Mouse (Mus musculus): Measurements from ENCODE around the gene Mak. TPM values are rescaled to one million over a fixed set of nuclear protein-coding genes. Genes with fewer than 3 reads are reported as not detected.

Mak gene
- total RNA-seq, 1 experiment, result 0.54 TPM

- Histone ChIP-seq H3K9me3 (ENCODE audit: control insufficient read depth, insufficient read depth, low read depth, low read length) (no peaks in the 10 kb centered on the region), H3K27ac (ENCODE audit: insufficient read depth, low read depth, low read length, poor library complexity, severe bottlenecking) (no peak overlapping the region), H3K4me3 (ENCODE audit: insufficient read depth in 1 of 2, low read depth in 1 of 2, low read length in 2 of 2, poor library complexity in 1 of 2, severe bottlenecking in 1 of 2) (no peak overlapping the region), H3K36me3 (ENCODE audit: control insufficient read depth, insufficient read depth, low read length, poor library complexity, severe bottlenecking) (peaks cover 48% of the 10 kb centered on the region), H3K4me1 (ENCODE audit: control insufficient read depth in 2 of 2, insufficient read depth in 2 of 2, low read length in 2 of 2, poor library complexity in 1 of 2) (no peaks in the 10 kb centered on the region), H3K9ac (ENCODE audit: insufficient read depth, low read depth, low read length, poor library complexity, severe bottlenecking) (no peak overlapping the region)
- no peak for DNase-seq (ENCODE audit: low read depth, low spot score)
- no peak for TF ChIP-seq MAFK (IDR thresholded peaks at IDR 0.05; ENCODE audit: insufficient read depth, low read depth, low read length)
- no peak for TF ChIP-seq HCFC1 (IDR thresholded peaks at IDR 0.05; ENCODE audit: borderline replicate concordance, insufficient read depth, low read length)
- TF ChIP-seq CHD2 (IDR thresholded peaks at IDR 0.05; ENCODE audit: low read depth, low read length), result no peak
- TF ChIP-seq ZNF384 (IDR thresholded peaks at IDR 0.05; ENCODE audit: low read depth, low read length), result no peak
- TF ChIP-seq ZC3H11A (IDR thresholded peaks at IDR 0.05; ENCODE audit: borderline replicate concordance, low read depth, low read length), result no peak
- in situ Hi-C loops (cut with MboI; ENCODE audit: low sequenced_read_pairs in 2 of 2, unreplicated experiment in 2 of 2), result no loop called here
Observed at GRCm38 (mm10) chr13:41008271-41008670, 71.2 kb downstream of the Mak start.

- DNase-seq (ENCODE audit: low read depth, low spot score), result no peak
- H3K36me3 ChIP-seq (ENCODE audit: control insufficient read depth, insufficient read depth, low read length, poor library complexity, severe bottlenecking), result peaks cover 37% of the 10 kb centered on the region
- in situ Hi-C loops (cut with MboI; ENCODE audit: low sequenced_read_pairs in 2 of 2, unreplicated experiment in 2 of 2), result no loop called here
- H3K27ac ChIP-seq (ENCODE audit: insufficient read depth, low read depth, low read length, poor library complexity, severe bottlenecking), result no peak overlapping the region
- TF ChIP-seq MAFK (IDR thresholded peaks at IDR 0.05; ENCODE audit: insufficient read depth, low read depth, low read length), result no peak
- no peak for TF ChIP-seq HCFC1 (IDR thresholded peaks at IDR 0.05; ENCODE audit: borderline replicate concordance, insufficient read depth, low read length)
- no peak for TF ChIP-seq ZC3H11A (IDR thresholded peaks at IDR 0.05; ENCODE audit: borderline replicate concordance, low read depth, low read length)
- no peak for TF ChIP-seq CHD2 (IDR thresholded peaks at IDR 0.05; ENCODE audit: low read depth, low read length)
- no peak for TF ChIP-seq ZNF384 (IDR thresholded peaks at IDR 0.05; ENCODE audit: low read depth, low read length)
- no peaks in the 10 kb centered on the region for H3K9me3 ChIP-seq (ENCODE audit: control insufficient read depth, insufficient read depth, low read depth, low read length)
- H3K4me1 ChIP-seq (ENCODE audit: control insufficient read depth in 2 of 2, insufficient read depth in 2 of 2, low read length in 2 of 2, poor library complexity in 1 of 2), result peaks cover 0 to 5% of the 10 kb centered on the region in 2 experiments; a peak in 2 of 4 replicates
- no peak overlapping the region for H3K9ac ChIP-seq (ENCODE audit: insufficient read depth, low read depth, low read length, poor library complexity, severe bottlenecking)
- H3K4me3 ChIP-seq (ENCODE audit: insufficient read depth in 1 of 2, low read depth in 1 of 2, low read length in 2 of 2, poor library complexity in 1 of 2, severe bottlenecking in 1 of 2), result no peak overlapping the region
Observed at GRCm38 (mm10) chr13:41006244-41006643, 73.3 kb downstream of the Mak start.

- in situ Hi-C loops (cut with MboI; ENCODE audit: low sequenced_read_pairs in 2 of 2, unreplicated experiment in 2 of 2), result no loop called here
- H3K36me3 ChIP-seq (ENCODE audit: control insufficient read depth, insufficient read depth, low read length, poor library complexity, severe bottlenecking), result peaks cover 15% of the 10 kb centered on the region
- no peak for DNase-seq (ENCODE audit: low read depth, low spot score)
- no peaks in the 10 kb centered on the region for H3K9me3 ChIP-seq (ENCODE audit: control insufficient read depth, insufficient read depth, low read depth, low read length)
- H3K27ac ChIP-seq (ENCODE audit: insufficient read depth, low read depth, low read length, poor library complexity, severe bottlenecking), result no peak overlapping the region
- H3K4me3 ChIP-seq (ENCODE audit: insufficient read depth in 1 of 2, low read depth in 1 of 2, low read length in 2 of 2, poor library complexity in 1 of 2, severe bottlenecking in 1 of 2), result peak overlapping the region; percentile 52 to 94; a peak in 3 of 4 replicates
- TF ChIP-seq ZNF384 (IDR thresholded peaks at IDR 0.05; ENCODE audit: low read depth, low read length) (no peak), MAFK (IDR thresholded peaks at IDR 0.05; ENCODE audit: insufficient read depth, low read depth, low read length) (no peak), CHD2 (IDR thresholded peaks at IDR 0.05; ENCODE audit: low read depth, low read length) (no peak), ZC3H11A (IDR thresholded peaks at IDR 0.05; ENCODE audit: borderline replicate concordance, low read depth, low read length) (no peak), HCFC1 (IDR thresholded peaks at IDR 0.05; ENCODE audit: borderline replicate concordance, insufficient read depth, low read length) (no peak)
- peaks cover 3 to 5% of the 10 kb centered on the region in 2 experiments; a peak in 2 of 4 replicates for H3K4me1 ChIP-seq (ENCODE audit: control insufficient read depth in 2 of 2, insufficient read depth in 2 of 2, low read length in 2 of 2, poor library complexity in 1 of 2)
- peak overlapping the region; percentile 62; the same call in 1 of the 2 replicates for H3K9ac ChIP-seq (ENCODE audit: insufficient read depth, low read depth, low read length, poor library complexity, severe bottlenecking)
Observed at GRCm38 (mm10) chr13:41002001-41002400, 77.5 kb downstream of the Mak start.

- Histone ChIP-seq H3K9ac (ENCODE audit: insufficient read depth, low read depth, low read length, poor library complexity, severe bottlenecking) (peak within 1 kb of the TSS; percentile 100), H3K36me3 (ENCODE audit: control insufficient read depth, insufficient read depth, low read length, poor library complexity, severe bottlenecking) (peaks cover 11% of the 10 kb centered on the region), H3K27ac (ENCODE audit: insufficient read depth, low read depth, low read length, poor library complexity, severe bottlenecking) (peak within 1 kb of the TSS; percentile 94), H3K9me3 (ENCODE audit: control insufficient read depth, insufficient read depth, low read depth, low read length) (no peaks in the 10 kb centered on the region), H3K4me3 (ENCODE audit: insufficient read depth in 1 of 2, low read depth in 1 of 2, low read length in 2 of 2, poor library complexity in 1 of 2, severe bottlenecking in 1 of 2) (peak within 1 kb of the TSS; percentile 94 to 100), H3K4me1 (ENCODE audit: control insufficient read depth in 2 of 2, insufficient read depth in 2 of 2, low read length in 2 of 2, poor library complexity in 1 of 2) (peaks cover 3 to 5% of the 10 kb centered on the region in 2 experiments; a peak in 2 of 4 replicates)
- peak; percentile 88 for DNase-seq (ENCODE audit: low read depth, low spot score)
- in situ Hi-C loops (cut with MboI; ENCODE audit: low sequenced_read_pairs in 2 of 2, unreplicated experiment in 2 of 2), result no loop called here
- peak; percentile 78 for TF ChIP-seq HCFC1 (IDR thresholded peaks at IDR 0.05; ENCODE audit: borderline replicate concordance, insufficient read depth, low read length)
- TF ChIP-seq MAFK (IDR thresholded peaks at IDR 0.05; ENCODE audit: insufficient read depth, low read depth, low read length), result no peak
Observed at GRCm38 (mm10) chr13:41000926-41001639, 78.4 kb downstream of the Mak start, which contains the start of gene Pak1ip1. TSS of gene Pak1ip1 (plus strand) at chr13:41001023.

Measured in ES-E14 (cell line).